Mouse (Mus musculus) spleen, adult 2 months (tissue): ENCODE measurements around the gene Fam19a2. TPM values are rescaled to one million over a fixed set of nuclear protein-coding genes. Genes with fewer than 3 reads are reported as not detected.

ENCODE experiments used
- DNase-seq, 2 experiments: peaks; one replicate each; pipeline versions ENCODE4 v3.0.0 to v3.0.0-alpha.2; 2012 to 2021; ENCODE audit warnings: low spot score in 2 of 2, low read depth in 1 of 2
- H3K27ac ChIP-seq: fragments of 200-500 bp; 2 replicates; pipeline ENCODE4 v1.5.1; 2012; ENCODE audit warnings: low read length, inconsistent platforms; ENCODE audit not compliant: insufficient read depth
- H3K27me3 ChIP-seq: fragments of 200-500 bp; 2 replicates; pipeline ENCODE4 v1.6.1; 2012; ENCODE audit warnings: mild to moderate bottlenecking, moderate library complexity, low read length, inconsistent platforms; ENCODE audit not compliant: control insufficient read depth, insufficient read depth
- H3K36me3 ChIP-seq: fragments of 200-500 bp; 2 replicates; pipeline ENCODE4 v1.6.1; 2012; ENCODE audit warnings: mild to moderate bottlenecking, low read length, inconsistent platforms; ENCODE audit not compliant: control insufficient read depth, insufficient read depth
- H3K4me1 ChIP-seq: fragments of 200-500 bp; 2 replicates; pipeline ENCODE4 v1.6.1; 2011; ENCODE audit warnings: inconsistent platforms; ENCODE audit not compliant: control insufficient read depth, insufficient read depth, insufficient read length
- H3K4me3 ChIP-seq: fragments of 200-500 bp; 2 replicates; pipeline ENCODE4 v1.5.1; 2011; ENCODE audit warnings: mild to moderate bottlenecking, inconsistent platforms; ENCODE audit not compliant: insufficient read depth, insufficient read length; ENCODE audit errors: extremely low read depth
- CTCF ChIP-seq: fragments of 200-500 bp; IDR thresholded peaks from 2 replicates; pipeline ENCODE4 v1.5.1; 2011; ENCODE audit warnings: mild to moderate bottlenecking, inconsistent platforms; ENCODE audit not compliant: insufficient read depth, insufficient read length, insufficient replicate concordance; ENCODE audit errors: extremely low read depth
- POLR2A ChIP-seq: fragments of 200-500 bp; IDR thresholded peaks from 2 replicates; pipeline ENCODE4 v1.6.1; 2011; ENCODE audit warnings: low read depth, low read length, inconsistent platforms
- WGBS: fragments of 180-500 bp; shearing (Covaris S2); methylation state at CpG from one replicate; pipeline ENCODE4 v1.1.7; 2018; 5-methylcytosine and 5-hydroxymethylcytosine counted together
- polyA plus RNA-seq: library from polyadenylated mRNA; depleted of rRNA; stranded (reverse); fragments of >200 nt; gene quantifications from 2 replicates; pipeline ENCODE4 v1.2.3, GENCODE M21; 2012

Gene Fam19a2
- polyA plus RNA-seq, 1 experiment, result not detected

DNA sequence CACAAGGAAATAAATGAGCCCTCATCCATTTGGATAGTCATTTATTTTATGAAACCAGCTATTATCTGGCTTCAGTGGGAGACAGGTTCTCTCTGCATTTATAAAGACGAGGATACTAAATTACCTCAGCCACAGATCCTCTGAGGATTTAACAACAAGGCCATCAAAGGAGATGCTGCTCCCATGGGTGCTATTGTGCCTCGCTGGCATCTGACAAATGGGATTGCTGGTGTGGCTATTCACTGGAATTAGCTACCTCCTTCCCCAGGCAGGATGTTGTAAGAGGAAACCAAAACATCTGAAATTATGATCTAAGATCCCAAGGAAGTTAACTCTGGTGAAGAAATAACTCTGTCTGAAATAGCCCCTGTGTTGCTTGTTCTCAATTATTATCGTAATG, 262.3 kb downstream of the Fam19a2 start:
- TF ChIP-seq POLR2A (no peak), CTCF (no peak)
- WGBS, result 79% methylated on average over 3 of the region's 3 CpGs
- no peak for DNase-seq
- no peaks in the 10 kb centered on the region for H3K4me1 ChIP-seq
- H3K36me3 ChIP-seq, result no peaks in the 10 kb centered on the region
- no peak overlapping the region for H3K27ac ChIP-seq
- no peaks in the 10 kb centered on the region for H3K27me3 ChIP-seq
- no peak overlapping the region for H3K4me3 ChIP-seq

DNA sequence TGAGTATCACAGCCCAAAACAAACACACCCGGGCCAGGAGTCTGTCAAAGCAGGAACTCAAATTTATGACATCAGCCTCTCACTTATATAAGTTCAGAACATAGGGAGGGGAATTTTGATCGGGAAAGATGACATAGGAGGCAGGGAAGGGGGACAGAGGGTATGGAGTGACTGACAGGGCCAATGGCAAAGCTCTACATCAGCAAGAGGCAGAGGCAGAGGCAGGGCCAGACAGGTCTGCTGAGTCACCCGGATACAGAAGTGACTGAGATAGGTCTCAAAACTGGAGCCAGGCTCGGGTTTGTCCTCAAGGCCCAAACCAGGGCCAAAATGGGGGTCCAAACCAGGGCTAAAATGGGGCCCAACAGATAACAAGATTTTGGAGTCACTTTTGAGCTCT, 272.3 kb downstream of the Fam19a2 start:
- DNase-seq, result no peak
- H3K4me1 ChIP-seq, result no peaks in the 10 kb centered on the region
- H3K27ac ChIP-seq, result no peak overlapping the region
- TF ChIP-seq CTCF (no peak), POLR2A (no peak)
- H3K27me3 ChIP-seq, result no peaks in the 10 kb centered on the region
- no peak overlapping the region for H3K4me3 ChIP-seq
- no peaks in the 10 kb centered on the region for H3K36me3 ChIP-seq
- WGBS, result 82% methylated on average over 4 of the region's 4 CpGs

DNA sequence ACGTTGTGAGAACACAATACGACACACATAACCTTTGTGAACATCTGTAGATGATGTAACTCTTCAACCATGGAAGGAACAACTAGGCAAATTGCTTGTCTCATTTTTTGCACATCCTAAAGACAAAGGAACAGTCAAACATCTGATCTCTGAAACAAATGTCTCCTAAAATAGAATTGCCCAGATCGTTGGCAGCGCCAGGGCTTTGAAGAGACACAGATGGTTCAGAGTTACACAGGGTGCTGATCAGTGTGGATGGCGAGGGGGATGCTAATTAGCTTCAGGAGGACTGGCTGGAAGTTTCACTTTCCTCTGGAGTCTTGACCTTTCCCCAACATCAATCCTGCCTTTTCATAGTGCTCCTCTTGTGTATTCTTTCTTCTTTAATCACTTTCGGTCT, 284.6 kb downstream of the Fam19a2 start:
- TF ChIP-seq POLR2A, result no peak
- no peak for TF ChIP-seq CTCF
- no peak for DNase-seq
- 74% methylated on average over 6 of the region's 6 CpGs for WGBS
- Histone ChIP-seq H3K27ac (no peak overlapping the region), H3K4me1 (no peaks in the 10 kb centered on the region), H3K36me3 (no peaks in the 10 kb centered on the region), H3K27me3 (no peaks in the 10 kb centered on the region), H3K4me3 (no peak overlapping the region)

DNA sequence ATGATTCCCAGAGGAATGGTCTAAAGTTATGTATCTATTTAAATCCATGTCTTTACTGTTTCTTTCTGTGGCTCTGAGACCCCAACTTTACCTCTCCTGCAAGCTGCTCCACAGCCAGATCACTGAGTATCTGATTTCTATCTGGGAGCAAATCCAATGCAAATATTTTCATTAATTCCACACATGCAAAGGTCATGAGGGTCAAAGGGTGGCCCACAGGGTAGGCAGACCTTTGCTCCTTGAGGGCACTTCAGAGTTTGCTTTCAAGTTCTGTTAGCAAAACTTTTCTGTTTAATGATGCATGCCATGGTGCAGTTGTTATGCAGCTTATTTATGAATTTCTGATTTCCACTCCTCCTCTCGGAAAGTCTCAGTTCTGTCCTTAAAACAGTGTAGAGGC, 303.9 kb downstream of the Fam19a2 start:
- Histone ChIP-seq H3K4me1 (no peaks in the 10 kb centered on the region), H3K27ac (no peak overlapping the region), H3K27me3 (no peaks in the 10 kb centered on the region), H3K36me3 (no peaks in the 10 kb centered on the region), H3K4me3 (no peak overlapping the region)
- no peak for DNase-seq
- WGBS, result 95% methylated on average over 1 of the region's 1 CpGs
- no peak for TF ChIP-seq POLR2A
- no peak for TF ChIP-seq CTCF

DNA sequence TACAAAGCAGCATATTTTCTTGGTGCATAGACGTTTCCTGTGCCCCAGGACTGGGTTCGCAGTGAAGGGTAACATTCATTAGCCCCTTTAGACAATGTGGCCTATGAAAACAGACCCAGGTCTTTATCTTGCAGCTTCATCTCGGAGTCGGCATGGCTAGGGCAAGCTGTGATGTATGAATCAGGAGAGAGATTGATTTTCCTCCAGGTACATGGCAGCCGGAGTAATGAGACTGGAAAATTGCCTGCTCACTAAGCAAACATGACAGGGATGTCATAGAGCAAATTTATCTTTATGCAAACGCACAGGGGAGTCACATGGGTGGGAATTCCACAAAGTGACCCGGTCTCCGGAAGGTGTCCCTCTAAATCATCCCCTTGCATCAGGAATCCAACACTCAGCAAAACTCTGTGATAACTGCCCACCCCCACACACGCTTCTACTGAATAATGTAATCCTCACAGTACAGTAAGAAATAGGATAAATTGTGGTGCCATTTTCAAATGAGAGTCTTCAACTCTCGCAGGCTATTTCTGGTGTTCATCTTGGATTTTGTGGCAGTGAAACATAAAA, 306.9 kb downstream of the Fam19a2 start:
- Histone ChIP-seq H3K36me3 (no peaks in the 10 kb centered on the region), H3K4me1 (no peaks in the 10 kb centered on the region), H3K27me3 (no peaks in the 10 kb centered on the region), H3K4me3 (no peak overlapping the region), H3K27ac (no peak overlapping the region)
- TF ChIP-seq CTCF, result no peak
- TF ChIP-seq POLR2A, result no peak
- 84% methylated on average over 10 of the region's 10 CpGs for WGBS
- DNase-seq, result no peak

DNA sequence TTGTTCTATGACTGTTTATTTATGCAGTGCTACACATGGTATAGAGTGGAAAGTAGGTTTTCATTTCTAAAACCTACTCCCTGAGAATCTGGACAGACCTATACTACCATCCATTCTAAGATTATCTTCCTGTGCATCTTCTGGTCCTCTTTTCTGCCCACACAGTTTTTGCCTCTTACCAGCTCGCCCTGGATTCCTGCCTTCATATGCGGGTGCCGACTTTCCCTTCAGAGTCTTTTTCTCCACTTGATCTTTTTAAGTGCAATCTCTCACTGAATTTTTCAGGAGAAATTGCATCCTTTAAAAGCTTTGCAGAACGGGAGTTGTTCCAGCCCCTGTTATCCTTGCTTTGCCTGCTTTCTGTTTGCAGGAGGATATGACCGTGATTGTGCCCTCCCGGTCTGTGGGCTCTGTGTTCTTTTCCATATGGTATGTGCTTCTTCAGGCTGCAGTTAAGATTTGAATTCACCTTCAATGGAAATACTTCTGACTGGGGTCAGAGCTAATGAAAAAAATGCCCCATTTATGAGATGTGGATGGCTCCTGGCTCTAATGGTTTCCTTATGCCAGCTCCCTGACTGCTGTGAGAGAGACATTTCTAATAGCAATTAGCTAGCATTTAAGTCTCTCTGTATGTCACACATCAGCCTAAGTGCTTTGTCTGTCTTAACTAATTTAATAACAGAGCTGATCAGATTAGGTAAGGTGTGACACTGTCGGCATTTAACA, 308.7 kb downstream of the Fam19a2 start:
- TF ChIP-seq CTCF, result no peak
- TF ChIP-seq POLR2A, result no peak
- H3K4me1 ChIP-seq, result no peaks in the 10 kb centered on the region
- 85% methylated on average over 7 of the region's 7 CpGs for WGBS

DNA sequence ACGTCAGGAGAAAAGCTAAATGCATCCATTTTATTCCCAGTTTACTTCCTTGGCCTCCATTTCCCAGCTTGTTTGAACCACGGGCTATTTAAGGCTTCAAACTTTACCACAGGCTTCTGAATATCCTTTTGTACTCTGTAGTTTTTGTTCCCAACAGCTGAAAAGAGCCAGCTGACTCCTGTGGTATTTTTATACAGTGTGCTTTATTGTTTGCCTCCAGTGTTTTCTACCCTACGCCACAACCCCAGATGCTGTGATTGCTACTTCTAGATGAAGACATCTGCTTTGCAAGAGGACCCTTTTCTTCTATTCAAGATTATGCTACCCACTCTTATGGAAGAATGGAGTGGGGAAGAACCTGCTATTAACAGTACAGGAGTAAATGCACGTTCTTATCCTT, 314.0 kb downstream of the Fam19a2 start:
- DNase-seq, result no peak
- Histone ChIP-seq H3K36me3 (no peaks in the 10 kb centered on the region), H3K27me3 (no peaks in the 10 kb centered on the region), H3K4me1 (no peaks in the 10 kb centered on the region), H3K4me3 (no peak overlapping the region), H3K27ac (no peak overlapping the region)
- no peak for TF ChIP-seq POLR2A
- no peak for TF ChIP-seq CTCF
- WGBS, result 75% methylated on average over 4 of the region's 4 CpGs

More for the DNA sequence above, 308.7 kb downstream of the Fam19a2 start:
- Histone ChIP-seq H3K4me3 (no peak overlapping the region), H3K27me3 (no peaks in the 10 kb centered on the region), H3K27ac (no peak overlapping the region), H3K36me3 (no peaks in the 10 kb centered on the region)
- DNase-seq, result no peak
